Mouse (Mus musculus): Measurements from ENCODE around the gene Scgb2b19. TPM values are rescaled to one million over a fixed set of nuclear protein-coding genes. Genes with fewer than 3 reads are reported as not detected.

Scgb2b19 gene
- not detected in 2 replicates for polyA plus RNA-seq (2015; fragmentation: Nextera tagmentation; extraction: Ambion mirVana)

DNA sequence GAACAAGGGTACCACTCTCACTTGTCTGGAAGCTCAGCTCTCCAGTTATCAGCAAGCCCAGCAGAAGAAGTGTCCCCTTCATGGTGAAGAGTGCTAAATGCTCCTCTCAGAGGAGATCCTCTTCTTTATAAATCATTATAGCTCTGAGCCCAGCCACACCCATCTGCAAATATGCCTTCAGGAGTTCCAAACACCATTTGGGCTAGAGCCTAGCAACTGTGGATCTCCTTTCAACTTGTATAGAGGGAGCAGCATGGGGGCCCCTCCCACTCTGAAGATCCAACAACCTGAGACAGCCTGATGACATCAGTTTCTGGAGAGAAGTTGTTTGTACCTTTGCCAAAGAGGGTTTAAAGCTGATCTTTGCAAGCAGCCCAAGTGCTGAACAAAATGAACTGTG lies at the start of gene Scgb2b19:
TSS of gene Scgb2b19 (minus strand) at position 101 of the 400 bp plus-strand sequence.

DNA sequence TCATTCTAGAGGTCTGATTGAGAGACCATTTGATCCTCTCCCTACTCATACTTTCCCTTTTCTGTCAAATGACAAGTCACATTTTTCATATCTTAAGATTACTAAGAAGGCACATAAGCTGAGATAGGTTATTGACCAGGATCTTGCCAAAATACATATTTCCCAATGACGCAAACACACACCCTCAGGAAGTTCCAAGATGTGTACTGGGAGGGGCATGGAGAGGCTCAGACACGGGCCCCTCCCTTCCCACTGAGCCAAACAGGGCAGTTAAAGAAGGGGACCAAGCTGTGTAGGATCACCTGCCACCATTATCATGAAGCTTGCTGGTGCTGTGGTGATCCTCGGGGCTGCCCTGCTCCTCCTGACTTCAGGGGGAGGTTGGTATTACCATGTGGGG lies 6.9 kb upstream of the Scgb2b19 start, which contains the start of gene Scgb1b19:
TSS of gene Scgb1b19 (plus strand) at position 301 of the 400 bp plus-strand sequence.

Other genes starting within 250 kb of the Scgb2b19 start
- gene Scgb2b17, start 223.8 kb downstream of the Scgb2b19 start, polyA plus RNA-seq (2015; fragmentation: Nextera tagmentation; extraction: Ambion mirVana) = not detected in 2 replicates
- gene Scgb1b17, start 216.9 kb downstream of the Scgb2b19 start, polyA plus RNA-seq (2015; fragmentation: Nextera tagmentation; extraction: Ambion mirVana) = not detected in 2 replicates
- not detected in 2 replicates for gene Scgb2b18, start 106.5 kb downstream of the Scgb2b19 start, polyA plus RNA-seq (2015; fragmentation: Nextera tagmentation; extraction: Ambion mirVana)
- not detected in 2 replicates for gene Scgb1b18, start 94.8 kb downstream of the Scgb2b19 start, polyA plus RNA-seq (2015; fragmentation: Nextera tagmentation; extraction: Ambion mirVana)
- not detected in 2 replicates for gene Scgb1b19, start 7.0 kb upstream of the Scgb2b19 start, polyA plus RNA-seq (2015; fragmentation: Nextera tagmentation; extraction: Ambion mirVana)
- not detected in 2 replicates for gene Scgb2b20, start 86.0 kb upstream of the Scgb2b19 start, polyA plus RNA-seq (2015; fragmentation: Nextera tagmentation; extraction: Ambion mirVana)
- not detected in 2 replicates for gene Scgb1b20, start 92.9 kb upstream of the Scgb2b19 start, polyA plus RNA-seq (2015; fragmentation: Nextera tagmentation; extraction: Ambion mirVana)
- not detected in 2 replicates for gene Scgb2b21, start 240.1 kb upstream of the Scgb2b19 start, polyA plus RNA-seq (2015; fragmentation: Nextera tagmentation; extraction: Ambion mirVana)

Measured in spleen, postnatal 0 days (tissue).